Mouse (Mus musculus): Measurements from ENCODE around the gene Crxos.
"Not testable (repeated sequence)": the region's sequence is repeated elsewhere in the genome, so short reads cannot be mapped to it uniquely, and the experiment has no call there.

Crxos gene

GRCm38 (mm10) chr7:15882317-15882716, at the start of gene Crxos:
TSS of gene Crxos (plus strand) at chr7:15882617.
- no peak for DNase-seq (ENCODE audit: low spot score in 2 of 2)

DNA sequence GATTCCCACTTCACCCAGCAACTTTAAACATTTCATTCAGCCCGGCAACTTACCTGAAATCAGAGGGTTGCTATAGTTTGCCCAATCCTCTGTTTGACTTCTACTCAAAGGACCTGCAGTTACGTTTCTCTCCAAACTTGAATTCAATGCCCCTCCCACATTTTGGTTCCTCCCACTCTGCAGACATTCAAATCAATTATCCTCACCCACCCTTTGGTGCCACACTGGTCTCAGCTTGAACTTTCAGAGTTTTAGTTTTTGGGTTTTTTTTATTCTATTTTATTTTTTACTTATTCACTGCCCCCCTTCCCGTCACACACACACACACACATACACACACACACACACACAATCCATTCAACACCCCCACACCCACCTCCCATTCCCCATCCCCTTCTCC, 42.8 kb upstream of the Crxos start, which contains the start of gene Obox6:
Gene Obox6, minus strand, starts transcription at position 101 of the 400 bp plus-strand sequence.
- DNase-seq (ENCODE audit: low spot score in 2 of 2) = no peak

GRCm38 (mm10) chr7:15859657-15860056, 22.8 kb upstream of the Crxos start:
- DNase-seq (ENCODE audit: low spot score in 2 of 2) = no peak

DNA sequence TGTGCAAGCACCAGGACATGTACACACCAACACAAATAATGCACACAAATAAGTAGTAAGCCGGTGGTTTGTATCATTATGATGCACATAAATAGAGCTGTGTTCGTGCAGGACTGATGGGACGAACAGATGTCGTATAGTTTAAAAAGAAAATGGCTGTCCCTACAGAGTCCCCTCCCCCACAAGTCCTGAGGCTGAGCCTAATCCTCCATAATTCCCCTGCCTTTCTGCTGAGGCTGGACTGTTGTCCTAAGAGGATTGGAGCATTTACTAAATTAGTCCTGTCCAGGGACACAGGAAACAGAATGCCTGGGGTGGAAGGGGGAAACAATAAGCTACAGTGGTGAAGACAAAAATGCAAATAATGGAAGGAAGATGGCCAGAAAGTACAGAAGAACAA, 18.3 kb upstream of the Crxos start:
- no peak for DNase-seq (ENCODE audit: low spot score in 2 of 2)

DNA sequence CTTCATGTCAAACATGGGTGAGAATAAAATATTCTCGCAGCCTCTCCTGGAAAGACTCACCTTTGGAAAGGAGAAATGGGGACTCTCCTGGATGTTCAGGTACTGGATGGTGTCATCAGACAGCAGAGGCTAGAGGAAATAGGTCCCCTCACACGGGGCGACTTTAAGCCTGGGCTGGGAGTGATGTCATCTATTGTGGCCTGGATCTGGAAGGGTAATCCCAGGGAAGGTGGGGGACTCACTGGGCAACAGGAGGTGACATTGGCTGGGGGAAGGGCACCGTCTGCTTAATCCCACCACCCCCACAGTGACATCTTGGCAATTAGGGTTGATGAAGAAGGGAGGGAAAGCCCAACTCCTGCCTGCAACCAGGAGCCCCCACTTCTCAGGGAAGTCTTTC, 2.7 kb upstream of the Crxos start, which contains the start of gene Crx:
Gene Crx, minus strand, starts transcription at position 213 of the 400 bp plus-strand sequence.
- no peak for DNase-seq (ENCODE audit: low spot score in 2 of 2)

- no peak for DNase-seq (ENCODE audit: low spot score in 2 of 2)
Observed at GRCm38 (mm10) chr7:15881388-15881787, 1.0 kb upstream of the Crxos start.

DNA sequence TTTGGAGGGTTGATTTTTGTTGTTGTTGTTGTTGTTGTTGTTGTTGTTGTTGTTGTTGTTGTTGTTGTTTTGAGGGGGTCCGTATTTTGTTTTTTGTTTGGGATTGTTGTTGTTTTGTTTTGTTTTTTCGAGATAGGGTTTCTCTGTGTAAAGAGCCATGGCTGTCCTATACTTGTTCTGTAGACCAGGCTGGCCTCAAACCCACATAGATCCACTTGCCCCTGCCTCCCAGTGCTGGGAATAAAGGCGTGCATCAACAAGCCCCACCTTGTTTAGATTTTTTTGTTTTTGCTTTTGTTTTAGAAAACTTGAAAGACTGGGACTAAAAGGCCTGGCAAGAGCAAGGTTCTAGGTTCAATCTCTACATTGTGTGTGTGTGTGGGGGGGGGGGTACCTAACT, 586 bp upstream of the Crxos start:
- no peak for DNase-seq (ENCODE audit: low spot score in 2 of 2)

DNA sequence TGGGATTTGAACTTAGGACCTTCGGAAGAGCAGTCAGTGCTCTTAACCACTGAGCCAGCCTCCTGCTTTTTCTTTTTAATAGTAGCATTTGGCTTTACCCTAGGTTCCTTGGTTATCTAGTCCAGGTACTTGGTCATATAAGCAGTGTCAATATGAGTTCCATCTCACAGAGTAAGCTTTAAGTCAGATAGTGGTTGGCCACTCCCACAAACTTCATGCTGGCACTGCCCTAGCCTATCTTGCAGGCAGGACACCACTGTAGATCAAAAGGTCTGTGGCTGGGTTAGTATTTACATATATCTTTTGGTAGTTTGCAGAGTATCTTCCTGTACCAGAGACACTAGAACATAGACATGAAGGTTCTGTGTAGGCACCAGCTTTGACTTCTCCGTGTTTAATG, 1.7 kb downstream of the Crxos start:
- no peak for DNase-seq (ENCODE audit: low spot score in 2 of 2)

GRCm38 (mm10) chr7:15894251-15894650, 11.8 kb downstream of the Crxos start:
- DNase-seq (ENCODE audit: low spot score in 2 of 2) = no peak

GRCm38 (mm10) chr7:15901366-15902048, 19.1 kb downstream of the Crxos start:
- DNase-seq (ENCODE audit: low spot score in 2 of 2) = no peak

- no peak for DNase-seq (ENCODE audit: low spot score in 2 of 2)
Observed at GRCm38 (mm10) chr7:15905861-15906260, 23.4 kb downstream of the Crxos start.

DNA sequence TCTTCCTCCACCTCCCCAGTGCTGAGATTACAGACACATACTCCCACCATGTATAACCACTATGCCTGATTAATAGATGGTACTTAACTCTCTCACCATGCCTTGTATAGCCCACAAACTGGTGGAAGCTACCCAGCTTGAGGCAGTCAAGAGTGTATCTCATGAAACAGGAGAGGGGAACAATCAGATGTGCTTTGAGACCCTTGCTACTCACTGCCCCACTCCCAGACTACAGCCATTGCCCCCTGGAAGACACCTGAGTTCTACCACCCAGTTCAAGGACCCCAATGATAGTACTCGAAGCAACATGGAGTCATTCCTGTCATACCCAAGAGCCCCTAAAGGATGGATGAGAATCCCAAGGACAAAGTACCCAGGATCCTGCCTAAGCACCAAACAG, 24.2 kb downstream of the Crxos start:
- no peak for DNase-seq (ENCODE audit: low spot score in 2 of 2)

DNA sequence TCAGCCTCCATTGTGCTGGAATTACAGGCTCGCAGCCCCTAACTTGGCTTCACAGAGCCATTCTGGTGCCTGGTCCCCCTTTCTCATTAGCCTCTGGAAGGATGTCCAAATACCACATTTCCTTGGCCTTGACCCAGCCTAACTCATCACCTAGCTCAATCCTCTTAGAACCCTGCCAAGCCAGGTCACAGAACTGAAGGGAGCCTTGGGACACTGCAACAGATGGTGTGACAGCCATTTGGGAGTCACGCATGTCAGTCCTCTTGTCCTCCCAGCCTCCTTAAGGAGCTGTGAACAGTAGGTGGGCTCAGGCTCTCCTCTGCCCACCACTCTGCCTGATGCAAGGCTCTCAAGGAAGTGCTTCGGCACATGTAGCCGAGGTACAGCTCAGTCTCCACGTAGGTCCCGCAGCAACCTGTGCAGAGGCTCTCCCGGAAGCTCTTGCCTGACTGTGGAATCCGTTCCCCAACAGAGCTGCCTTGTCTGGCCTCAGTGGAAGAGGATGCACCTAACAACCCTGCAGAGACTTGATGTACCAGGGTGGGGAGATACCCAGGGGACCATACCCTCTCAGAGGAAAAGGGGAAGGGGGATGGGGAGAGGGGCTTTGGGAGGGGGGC, 25.7 kb downstream of the Crxos start:
- DNase-seq (ENCODE audit: low spot score in 2 of 2) = no peak

- no peak for DNase-seq (ENCODE audit: low spot score in 2 of 2)
Observed at GRCm38 (mm10) chr7:15910521-15910920, 28.1 kb downstream of the Crxos start.

GRCm38 (mm10) chr7:15912183-15912582, 29.8 kb downstream of the Crxos start:
- peak; percentile 27 to 43 for DNase-seq (ENCODE audit: low spot score in 2 of 2)

- no peak for DNase-seq (ENCODE audit: low spot score in 2 of 2)
Observed at GRCm38 (mm10) chr7:15914252-15914651, 31.8 kb downstream of the Crxos start.

DNA sequence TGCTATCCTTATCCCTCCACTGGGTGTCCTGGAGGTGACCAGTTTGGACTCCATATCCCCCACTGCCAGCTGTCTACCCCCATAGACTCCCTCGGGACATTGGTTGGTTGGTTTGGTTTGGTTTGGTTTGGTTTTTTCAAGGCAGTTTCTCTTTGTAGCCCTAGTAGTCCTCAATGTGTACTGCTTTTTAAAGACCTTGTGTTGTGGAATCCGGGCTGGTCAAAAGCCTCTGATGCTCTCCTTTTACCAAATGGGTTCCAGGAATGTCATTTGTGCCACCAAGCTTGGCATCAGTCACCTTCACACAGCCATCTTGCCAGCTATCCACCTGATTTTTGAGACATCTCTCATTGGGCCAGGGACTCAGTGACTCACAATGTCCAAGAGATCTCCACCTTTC, 32.3 kb downstream of the Crxos start:
- DNase-seq (ENCODE audit: low spot score in 2 of 2) = no peak

- DNase-seq (ENCODE audit: low spot score in 2 of 2) = not testable (repeated sequence)
Observed at GRCm38 (mm10) chr7:15915695-15916094, 33.3 kb downstream of the Crxos start.

- DNase-seq (ENCODE audit: low spot score in 2 of 2) = no peak
Observed at GRCm38 (mm10) chr7:15916134-15916723, 33.8 kb downstream of the Crxos start.

DNA sequence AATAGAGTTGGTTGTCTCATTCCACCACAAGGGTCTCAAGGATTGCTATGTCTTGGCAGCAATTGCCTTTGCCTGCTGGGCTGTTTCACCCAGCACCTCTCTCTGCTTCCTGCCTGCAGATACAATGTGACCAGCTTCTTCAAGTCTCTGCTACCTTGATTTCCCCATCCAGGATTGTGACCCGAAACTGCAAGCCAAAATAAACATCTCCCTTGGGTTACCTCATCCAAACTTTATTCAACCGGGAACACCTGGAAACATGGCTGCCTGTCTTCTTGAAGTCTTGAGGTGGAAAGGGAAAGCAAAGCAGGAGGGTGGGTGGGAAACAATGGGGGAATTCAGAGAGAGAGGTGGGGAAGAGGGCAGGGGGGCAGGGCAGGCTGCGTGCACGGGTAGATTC, 34.6 kb downstream of the Crxos start:
- DNase-seq (ENCODE audit: low spot score in 2 of 2) = no peak

DNA sequence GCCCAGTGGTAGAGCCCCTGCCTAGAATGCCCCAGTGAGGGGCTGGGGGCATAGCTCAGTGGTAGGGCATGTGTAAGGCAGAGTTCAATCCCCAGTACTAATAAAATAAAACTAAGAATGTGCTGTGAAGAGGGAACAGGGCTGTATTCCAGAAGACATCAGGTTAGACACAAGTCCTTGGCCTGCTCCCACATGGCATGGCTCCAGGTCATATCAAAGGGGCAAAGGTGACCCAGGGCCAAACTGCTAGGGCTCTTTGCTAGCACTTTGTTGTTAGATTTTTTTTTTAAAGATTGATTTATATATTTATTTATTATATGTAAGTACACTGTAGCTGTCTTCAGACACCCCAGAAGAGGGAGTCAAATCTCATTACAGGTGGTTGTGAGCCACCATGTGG, 36.0 kb downstream of the Crxos start:
- DNase-seq (ENCODE audit: low spot score in 2 of 2) = no peak

GRCm38 (mm10) chr7:15919947-15920346, 37.5 kb downstream of the Crxos start:
- DNase-seq (ENCODE audit: low spot score in 2 of 2) = no peak

DNA sequence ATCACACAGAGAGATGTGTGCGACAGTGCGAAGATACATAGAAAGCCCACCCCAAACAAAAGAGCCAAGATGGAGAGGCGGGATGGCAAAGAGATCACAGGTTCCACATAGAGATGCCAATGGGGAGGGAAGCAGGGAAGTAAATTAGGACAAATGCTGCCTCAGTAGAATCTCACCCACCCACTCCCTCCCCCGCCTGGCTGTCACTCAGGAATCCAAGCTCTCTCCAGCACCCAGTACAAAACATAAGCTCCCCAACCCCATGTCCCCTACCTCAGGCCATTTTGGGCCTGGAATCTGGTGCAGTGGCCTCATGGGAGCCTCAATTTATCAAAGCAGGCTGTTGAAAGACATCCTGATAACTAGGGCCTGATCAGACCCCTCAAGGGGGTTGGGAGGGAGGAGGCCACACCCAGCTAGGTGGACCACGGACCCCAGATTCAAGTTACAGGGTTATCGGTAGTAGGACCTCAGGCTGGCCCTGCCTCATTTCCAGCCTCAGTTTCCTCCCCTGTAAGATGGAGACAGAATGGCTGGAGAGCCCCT, 38.3 kb downstream of the Crxos start:
- no peak for DNase-seq (ENCODE audit: low spot score in 2 of 2)

All from urinary bladder, adult 18-20 months (tissue).